Mouse (Mus musculus) hindbrain, embryonic 14.5 days (tissue): ENCODE results near the gene Pcnx2. TPM values are rescaled to one million over a fixed set of nuclear protein-coding genes. Genes with fewer than 3 reads are reported as not detected.

ENCODE experiments used
- ATAC-seq: fragments of 200-750 bp; cut with Nextera tagmentation; 2 replicates; pipeline ENCODE4 v1.8.0; 2017; ENCODE audit warnings: moderate number of reproducible peaks, mild to moderate bottlenecking, moderate TSS enrichment, moderate library complexity; ENCODE audit not compliant: low FRiP score
- DNase-seq: peaks from one replicate; pipeline ENCODE4 v3.0.0-alpha.2; 2015; ENCODE audit warnings: low spot score
- H3K27ac ChIP-seq: fragments of 300-500 bp; sonication (generic); 2 replicates; pipeline ENCODE4 v1.5.1; 2014; ENCODE audit warnings: mild to moderate bottlenecking, moderate library complexity
- H3K27me3 ChIP-seq: fragments of 300-500 bp; sonication (generic); 2 replicates; pipeline ENCODE4 v1.6.1; 2014; ENCODE audit warnings: mild to moderate bottlenecking, low read length, mixed read lengths; ENCODE audit not compliant: control insufficient read depth, insufficient read depth
- H3K36me3 ChIP-seq: fragments of 300-500 bp; sonication (generic); replicated peaks from 2 replicates; pipeline ENCODE4 v1.6.1; 2014; ENCODE audit not compliant: control insufficient read depth, insufficient read depth
- H3K4me1 ChIP-seq: fragments of 300-500 bp; sonication (generic); replicated peaks from 2 replicates; pipeline ENCODE4 v1.6.1; 2014; ENCODE audit warnings: antibody characterized with exemption, low read length, mixed read lengths; ENCODE audit not compliant: control insufficient read depth, insufficient read depth
- H3K4me2 ChIP-seq: fragments of 300-500 bp; sonication (generic); replicated peaks from 2 replicates; pipeline ENCODE4 v1.6.1; 2014; ENCODE audit warnings: mild to moderate bottlenecking, moderate library complexity
- H3K4me3 ChIP-seq: fragments of 300-500 bp; sonication (generic); replicated peaks from 2 replicates; pipeline ENCODE4 v1.5.1; 2014; ENCODE audit warnings: mild to moderate bottlenecking, low read length
- H3K9ac ChIP-seq: fragments of 300-500 bp; sonication (generic); 2 replicates; pipeline ENCODE4 v1.6.1; 2014
- H3K9me3 ChIP-seq: fragments of 300-500 bp; sonication (generic); 2 replicates; pipeline ENCODE4 v1.6.1; 2016; ENCODE audit warnings: low read length; ENCODE audit not compliant: control insufficient read depth
- WGBS: fragments of 180-500 bp; shearing (Covaris S2); extraction: QIAGEN DNeasy Blood & Tissue Kit; methylation state at CpG from one replicate; pipeline ENCODE4 v1.1.7; 2014; 5-methylcytosine and 5-hydroxymethylcytosine counted together
- polyA plus RNA-seq: library from polyadenylated mRNA; unstranded; fragments of >200 nt; fragmentation: Nextera tagmentation; extraction: Ambion mirVana; gene quantifications from 2 replicates; pipeline ENCODE4 v1.2.1, GENCODE M21; 2014

Gene Pcnx2
- polyA plus RNA-seq, 1 experiment from 2014 or later = 5.1 TPM

- Histone ChIP-seq H3K27me3 (no peaks in the 10 kb centered on the region), H3K4me1 (no peaks in the 10 kb centered on the region), H3K9ac (no peak overlapping the region), H3K4me2 (no peak overlapping the region), H3K27ac (no peak overlapping the region), H3K4me3 (no peak overlapping the region), H3K9me3 (no peaks in the 10 kb centered on the region), H3K36me3 (no peaks in the 10 kb centered on the region)
- ATAC-seq = no peak
- DNase-seq = no peak
- WGBS = 32% methylated on average over 8 of the region's 8 CpGs
Observed at GRCm38 (mm10) chr8:125919560-125919959, 21.4 kb upstream of the Pcnx2 start.

GRCm38 (mm10) chr8:125918719-125919118 lies 20.6 kb upstream of the Pcnx2 start:
- Histone ChIP-seq H3K9me3 (no peaks in the 10 kb centered on the region), H3K27me3 (no peaks in the 10 kb centered on the region), H3K36me3 (no peaks in the 10 kb centered on the region), H3K4me3 (no peak overlapping the region), H3K4me2 (no peak overlapping the region), H3K27ac (no peak overlapping the region), H3K9ac (no peak overlapping the region), H3K4me1 (no peaks in the 10 kb centered on the region)
- WGBS = 92% methylated on average over 2 of the region's 2 CpGs
- ATAC-seq (no peak), DNase-seq (no peak)

- 84% methylated on average over 10 of the region's 10 CpGs for WGBS
- no peak for ATAC-seq
- Histone ChIP-seq H3K9ac (no peak overlapping the region), H3K27ac (no peak overlapping the region), H3K4me2 (no peak overlapping the region), H3K36me3 (no peaks in the 10 kb centered on the region), H3K9me3 (no peaks in the 10 kb centered on the region), H3K4me3 (no peak overlapping the region), H3K4me1 (no peaks in the 10 kb centered on the region), H3K27me3 (peaks cover 11% of the 10 kb centered on the region)
- no peak for DNase-seq
Observed at GRCm38 (mm10) chr8:125917013-125917412, 18.9 kb upstream of the Pcnx2 start.

GRCm38 (mm10) chr8:125914386-125914785 lies 16.3 kb upstream of the Pcnx2 start:
- Histone ChIP-seq H3K27me3 (peaks cover 38% of the 10 kb centered on the region), H3K9ac (no peak overlapping the region), H3K4me1 (peaks cover 5% of the 10 kb centered on the region; the same call in 1 of the 2 replicates), H3K9me3 (no peaks in the 10 kb centered on the region), H3K27ac (no peak overlapping the region), H3K36me3 (no peaks in the 10 kb centered on the region), H3K4me3 (no peak overlapping the region), H3K4me2 (no peak overlapping the region)
- 85% methylated on average over 9 of the region's 9 CpGs for WGBS
- ATAC-seq = no peak
- DNase-seq = no peak

- Histone ChIP-seq H3K9ac (no peak overlapping the region), H3K27me3 (peaks cover 49% of the 10 kb centered on the region), H3K4me2 (no peak overlapping the region), H3K4me1 (peaks cover 5% of the 10 kb centered on the region; the same call in 1 of the 2 replicates), H3K27ac (no peak overlapping the region), H3K4me3 (no peak overlapping the region), H3K36me3 (no peaks in the 10 kb centered on the region), H3K9me3 (no peaks in the 10 kb centered on the region)
- ATAC-seq (no peak), DNase-seq (no peak)
- WGBS = 84% methylated on average over 4 of the region's 4 CpGs
Observed at GRCm38 (mm10) chr8:125913206-125913605, 15.1 kb upstream of the Pcnx2 start.

- peak overlapping the region; percentile 56 for H3K4me3 ChIP-seq
- 4% methylated on average over 31 of the region's 31 CpGs for WGBS
- 0 out of 2 replicates have a peak, but pooled peaks cover 4% of the 10 kb centered on the region for H3K9me3 ChIP-seq
- no peaks in the 10 kb centered on the region for H3K36me3 ChIP-seq
- peak overlapping the region; percentile 74 for H3K4me2 ChIP-seq
- no peak overlapping the region for H3K27ac ChIP-seq
- H3K9ac ChIP-seq = peak overlapping the region; percentile 58
- peak; percentile 31; the same call in 1 of the 2 replicates for ATAC-seq
- H3K4me1 ChIP-seq = peaks cover 5% of the 10 kb centered on the region; the same call in 1 of the 2 replicates
- H3K27me3 ChIP-seq = peaks cover 66% of the 10 kb centered on the region
- no peak for DNase-seq
Observed at GRCm38 (mm10) chr8:125911229-125911580, 13.1 kb upstream of the Pcnx2 start.

GRCm38 (mm10) chr8:125910365-125911228 lies 12.5 kb upstream of the Pcnx2 start, which contains the start of gene Map3k21:
Gene Map3k21, plus strand, starts transcription at chr8:125910450.
- under 1% methylated on average over 92 of the region's 93 CpGs for WGBS
- ATAC-seq (peak; percentile 62), DNase-seq (peak; percentile 30)
- H3K4me2 ChIP-seq = peak within 1 kb of the TSS; percentile 74
- 0 out of 2 replicates have a peak, but pooled peaks cover 4% of the 10 kb centered on the region for H3K9me3 ChIP-seq
- peak within 1 kb of the TSS; percentile 58 for H3K9ac ChIP-seq
- peaks cover 66% of the 10 kb centered on the region for H3K27me3 ChIP-seq
- peak within 1 kb of the TSS; percentile 56 for H3K4me3 ChIP-seq
- H3K4me1 ChIP-seq = peaks cover 5% of the 10 kb centered on the region; the same call in 1 of the 2 replicates
- H3K36me3 ChIP-seq = no peaks in the 10 kb centered on the region
- no peak within 1 kb of the TSS for H3K27ac ChIP-seq

- Histone ChIP-seq H3K9me3 (0 out of 2 replicates have a peak, but pooled peaks cover 4% of the 10 kb centered on the region), H3K4me1 (peaks cover 5% of the 10 kb centered on the region; the same call in 1 of the 2 replicates), H3K36me3 (no peaks in the 10 kb centered on the region), H3K27ac (no peak overlapping the region), H3K27me3 (peaks cover 66% of the 10 kb centered on the region), H3K4me3 (peak overlapping the region; percentile 56), H3K4me2 (peak overlapping the region; percentile 74), H3K9ac (peak overlapping the region; percentile 58; the same call in 1 of the 2 replicates)
- WGBS = 6% methylated on average over 30 of the region's 30 CpGs
- ATAC-seq = no peak
- DNase-seq = no peak
Observed at GRCm38 (mm10) chr8:125909661-125910364, 11.7 kb upstream of the Pcnx2 start.

- H3K27ac ChIP-seq = no peak overlapping the region
- H3K4me3 ChIP-seq = no peak overlapping the region
- DNase-seq = no peak
- H3K27me3 ChIP-seq = peaks cover 57% of the 10 kb centered on the region
- 0 out of 2 replicates have a peak, but pooled peaks cover 4% of the 10 kb centered on the region for H3K9me3 ChIP-seq
- no peaks in the 10 kb centered on the region for H3K36me3 ChIP-seq
- peaks cover 5% of the 10 kb centered on the region; the same call in 1 of the 2 replicates for H3K4me1 ChIP-seq
- no peak overlapping the region for H3K4me2 ChIP-seq
- no peak overlapping the region for H3K9ac ChIP-seq
- no peak for ATAC-seq
- 77% methylated on average over 2 of the region's 2 CpGs for WGBS
Observed at GRCm38 (mm10) chr8:125907311-125907710, 9.2 kb upstream of the Pcnx2 start.
